In the genomic region with DNA sequence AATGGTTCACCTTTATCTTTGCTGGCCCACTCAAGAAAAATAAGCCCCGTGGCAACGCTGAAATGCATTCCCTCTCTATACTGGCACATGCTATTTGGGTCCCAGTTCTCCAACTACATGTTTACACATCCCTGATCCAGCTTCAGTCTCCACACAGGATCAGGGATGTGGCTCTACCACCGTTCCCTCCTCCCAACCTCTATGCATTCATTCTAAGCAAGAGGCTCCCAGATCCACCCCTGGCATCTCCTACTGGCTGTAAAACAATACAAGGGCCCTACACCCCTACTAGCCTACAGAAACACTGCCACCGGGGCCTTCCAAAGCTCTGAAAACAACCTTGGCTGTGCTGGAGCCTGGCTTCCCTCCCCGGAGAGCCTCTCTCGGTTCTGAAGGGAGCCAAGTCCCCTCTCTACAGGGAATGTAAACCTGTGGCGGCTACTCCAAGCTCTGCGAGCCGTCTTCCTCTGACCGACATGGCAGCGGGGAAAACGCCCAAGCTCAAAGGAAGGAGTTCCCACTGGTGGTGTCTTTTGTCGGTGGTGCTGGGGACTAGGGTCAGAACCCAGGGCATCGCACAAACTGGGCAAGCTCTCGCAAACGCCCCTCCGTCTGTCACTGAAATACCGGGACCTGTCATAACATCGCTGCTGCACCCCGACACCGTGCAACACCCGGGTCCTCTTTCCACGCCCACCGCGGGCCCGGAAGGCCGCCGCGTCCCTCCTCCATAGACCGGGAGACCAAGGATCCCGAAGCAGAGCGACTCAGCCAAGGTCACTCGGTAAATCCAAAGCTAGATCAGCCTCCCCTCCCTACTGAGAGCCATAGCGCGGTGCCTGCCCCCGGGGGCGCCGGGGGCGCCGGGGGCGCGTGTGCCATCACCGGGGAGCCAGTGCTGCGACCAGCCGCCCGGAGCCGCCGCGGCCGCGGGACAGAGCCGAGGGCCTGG, we compare ENCODE assay signal across 8 mouse cellular contexts. TPM values are rescaled to one million over a fixed set of nuclear protein-coding genes. Genes with fewer than 3 reads are reported as not detected.
DNase-seq lines count a peak whose midpoint lies in the region; ATAC-seq and TF ChIP-seq lines count a peak whose summit lies in the region.

Rnf114 (plus strand) TSS at position 889 of the 952 bp plus-strand sequence.

- H3K4me3 ChIP-seq in ES-E14 (ENCODE audit: insufficient read depth in 1 of 2, low read depth in 1 of 2, low read length in 2 of 2, poor library complexity in 1 of 2, severe bottlenecking in 1 of 2), result peak within 1 kb of the TSS; percentile 84 to 88
- peak within 1 kb of the TSS; percentile 100 for H3K4me3 ChIP-seq in erythroblast, embryonic 14.5 days (replicated peaks)
- H3K4me3 ChIP-seq in heart, embryonic 16.5 days (ENCODE audit: low read length), result peak within 1 kb of the TSS; percentile 100
- peak within 1 kb of the TSS; percentile 91 for H3K4me3 ChIP-seq in liver, postnatal 0 days (ENCODE audit: low read depth, low read length)

- no peak for TF ChIP-seq CTCF in liver, postnatal 0 days (IDR thresholded peaks at IDR 0.05; ENCODE audit: low read depth)

- ATAC-seq in heart, embryonic 16.5 days (replicated peaks; ENCODE audit: extremely low read depth, insufficient read depth, low FRiP score), result peak; percentile 50
- peak; percentile 71 for ATAC-seq in liver, postnatal 0 days
- ATAC-seq in neutrophil, adult 5-6 weeks (ENCODE audit: extremely low read depth, insufficient number of reproducible peaks, low FRiP score, poor library complexity, severe bottlenecking), result no peak

- no peaks in the 10 kb centered on the region for H3K27me3 ChIP-seq in erythroblast, embryonic 14.5 days (ENCODE audit: control insufficient read depth)
- H3K27me3 ChIP-seq in heart, embryonic 16.5 days (ENCODE audit: control insufficient read depth, insufficient read depth, low read length), result no peaks in the 10 kb centered on the region
- H3K27me3 ChIP-seq in liver, postnatal 0 days (ENCODE audit: insufficient read depth, low read length), result no peaks in the 10 kb centered on the region

- no peak for TF ChIP-seq EP300 in liver, postnatal 0 days (IDR thresholded peaks at IDR 0.05; ENCODE audit: low read depth)

- H3K9me3 ChIP-seq in ES-E14 (ENCODE audit: control insufficient read depth, insufficient read depth, low read depth, low read length), result no peaks in the 10 kb centered on the region
- no peaks in the 10 kb centered on the region for H3K9me3 ChIP-seq in erythroblast, embryonic 14.5 days (ENCODE audit: control insufficient read depth, low read length)
- H3K9me3 ChIP-seq in heart, embryonic 16.5 days (replicated peaks; ENCODE audit: control insufficient read depth, low read length), result no peaks in the 10 kb centered on the region
- H3K9me3 ChIP-seq in liver, postnatal 0 days (ENCODE audit: low read length), result no peaks in the 10 kb centered on the region

- H3K4me1 ChIP-seq in ES-E14 (ENCODE audit: control insufficient read depth in 2 of 2, insufficient read depth in 2 of 2, low read length in 2 of 2, poor library complexity in 1 of 2), result peaks cover 0 to 14% of the 10 kb centered on the region in 2 experiments; a peak in 2 of 4 replicates
- peaks cover 39% of the 10 kb centered on the region for H3K4me1 ChIP-seq in erythroblast, embryonic 14.5 days (ENCODE audit: control insufficient read depth)
- H3K4me1 ChIP-seq in heart, embryonic 16.5 days (ENCODE audit: control insufficient read depth, insufficient read depth, low read length), result peaks cover 24% of the 10 kb centered on the region
- H3K4me1 ChIP-seq in liver, postnatal 0 days (ENCODE audit: insufficient read depth), result peaks cover 25% of the 10 kb centered on the region

- WGBS in heart, embryonic 16.5 days, result 2% methylated on average over 52 of the region's 52 CpGs
- 4% methylated on average over 34 of the region's 52 CpGs for WGBS in liver, postnatal 0 days (ENCODE audit: insufficient replicate concordance)

- no peaks in the 10 kb centered on the region for H3K36me3 ChIP-seq in ES-E14 (ENCODE audit: control insufficient read depth, insufficient read depth, low read length, poor library complexity, severe bottlenecking)
- H3K36me3 ChIP-seq in erythroblast, embryonic 14.5 days (ENCODE audit: control insufficient read depth), result peaks cover 18% of the 10 kb centered on the region
- no peaks in the 10 kb centered on the region; the same call in 1 of the 2 replicates for H3K36me3 ChIP-seq in heart, embryonic 16.5 days (ENCODE audit: control insufficient read depth, insufficient read depth)
- 0 out of 2 replicates have a peak, but pooled peaks cover 5% of the 10 kb centered on the region for H3K36me3 ChIP-seq in liver, postnatal 0 days (replicated peaks; ENCODE audit: insufficient read depth, low read length)

- in situ Hi-C loops in ES-E14 (cut with MboI; ENCODE audit: low sequenced_read_pairs in 2 of 2, unreplicated experiment in 2 of 2), result no loop called here

- peak within 1 kb of the TSS; percentile 97 for H3K4me2 ChIP-seq in heart, embryonic 16.5 days (ENCODE audit: low read depth, low read length)
- peak within 1 kb of the TSS; percentile 96 for H3K4me2 ChIP-seq in liver, postnatal 0 days (ENCODE audit: low read depth, low read length)

- H3K27ac ChIP-seq in ES-E14 (ENCODE audit: insufficient read depth, low read depth, low read length, poor library complexity, severe bottlenecking), result peak within 1 kb of the TSS; percentile 79
- H3K27ac ChIP-seq in heart, embryonic 16.5 days (ENCODE audit: low read length), result peak within 1 kb of the TSS; percentile 95
- H3K27ac ChIP-seq in liver, postnatal 0 days (ENCODE audit: low read depth), result peak within 1 kb of the TSS; percentile 96

- peak within 1 kb of the TSS; percentile 87 for H3K9ac ChIP-seq in ES-E14 (ENCODE audit: insufficient read depth, low read depth, low read length, poor library complexity, severe bottlenecking)
- H3K9ac ChIP-seq in heart, embryonic 16.5 days (ENCODE audit: low read length), result peak within 1 kb of the TSS; percentile 98
- H3K9ac ChIP-seq in liver, postnatal 0 days (replicated peaks), result peak within 1 kb of the TSS; percentile 93

- no peak for DNase-seq in ES-E14 (ENCODE audit: low read depth, low spot score)
- DNase-seq in adrenal gland, adult 18-20 months (ENCODE audit: low spot score in 2 of 2), result peak; percentile 53 to 55
- DNase-seq in kidney, postnatal 25 days, result peak; percentile 36 to 64
- DNase-seq in liver, postnatal 0 days, result peak; percentile 77
- no peak for DNase-seq in right cerebral cortex, adult 18-20 months

TF ChIP-seq in ES-E14, 5 proteins besides CTCF, POLR2A, EP300 and RAD21:
- TF ChIP-seq MAFK (IDR thresholded peaks at IDR 0.05; ENCODE audit: insufficient read depth, low read depth, low read length) (no peak), ZC3H11A (IDR thresholded peaks at IDR 0.05; ENCODE audit: borderline replicate concordance, low read depth, low read length) (no peak), CHD2 (IDR thresholded peaks at IDR 0.05; ENCODE audit: low read depth, low read length) (no peak), ZNF384 (IDR thresholded peaks at IDR 0.05; ENCODE audit: low read depth, low read length) (no peak), HCFC1 (IDR thresholded peaks at IDR 0.05; ENCODE audit: borderline replicate concordance, insufficient read depth, low read length) (no peak)
TF ChIP-seq in ES-E14: peak in this region for 0.

RNA-seq across cellular contexts. Expression of gene Rnf114, which starts in this region (rescaled TPM):
- total RNA-seq in ES-E14 (2012; rRNA removed), result 39.3 and 48.1 TPM in 2 replicates
- total RNA-seq in adrenal gland, adult 18-20 months (2021), result 100 to 1,000 TPM in 1 of 2 experiments, 10 to 100 TPM in 1; 88.3 to 103 TPM
- 0.77 and 0.89 TPM in 2 replicates for polyA plus RNA-seq in erythroblast, embryonic 14.5 days (2012)
- polyA plus RNA-seq in heart, embryonic 16.5 days (2015; fragmentation: Nextera tagmentation; extraction: Ambion mirVana), result 78.5 and 79.0 TPM in 2 replicates
- 39.5 and 44.0 TPM in 2 replicates for polyA plus RNA-seq in liver, postnatal 0 days (2015; fragmentation: Nextera tagmentation; extraction: Ambion mirVana)
- 86.2 and 103 TPM in 2 replicates for total RNA-seq in neutrophil, adult 5-6 weeks (2017)

Comparison
In these comparisons a context has a peak if more than half of its experiments do, and no peak if none do; other contexts are left out.
1. RNA of gene Rnf114 (polyA plus RNA-seq): 78.5 to 79.0 TPM in heart, embryonic 16.5 days and 39.5 to 44.0 TPM in liver, postnatal 0 days; 0.77 to 0.89 TPM in erythroblast, embryonic 14.5 days; every median in the first group is over 10 times any median in the second.
2. DNase-seq: peak in adrenal gland, adult 18-20 months (2 of 2), kidney, postnatal 25 days (2 of 2) and liver, postnatal 0 days (single experiment); none in ES-E14 (single experiment) and right cerebral cortex, adult 18-20 months (single experiment).
3. Peak in every context shown above with its lines, with median percentiles within 50 percentile points of each other: H3K27ac ChIP-seq, H3K4me3 ChIP-seq and H3K9ac ChIP-seq.